Mouse (Mus musculus) megakaryocyte, embryonic 14.5 days (primary cell): ENCODE measurements at regions not wholly inside any gene's neighbourhood (a gene's known extent, or its start where the extent isn't known, plus 50 kb on each side); places are given as distances from the start of the nearest gene placed in this dataset.
A peak's percentile ranks its signal among the peaks of the same experiment; 100 is the strongest.

ENCODE experiments used
- H3K27me3 ChIP-seq: replicated peaks from 2 replicates; pipeline ENCODE3; 2012; ENCODE audit warnings: inconsistent platforms
- H3K36me3 ChIP-seq: replicated peaks from 2 replicates; pipeline ENCODE3; 2012; ENCODE audit warnings: low read length, inconsistent platforms, mixed read lengths
- H3K4me1 ChIP-seq: 2 replicates; pipeline ENCODE4 v1.6.1; 2012; ENCODE audit warnings: inconsistent platforms
- H3K4me3 ChIP-seq: replicated peaks from 2 replicates; pipeline ENCODE3; 2012; ENCODE audit warnings: moderate library complexity, mild to moderate bottlenecking, inconsistent platforms
- H3K9me3 ChIP-seq: 2 replicates; pipeline ENCODE4 v1.6.1; 2012; ENCODE audit warnings: inconsistent platforms
- FLI1 ChIP-seq: IDR thresholded peaks from 2 replicates; pipeline ENCODE4 v1.6.1; 2012; ENCODE audit warnings: low read length, inconsistent platforms, mixed read lengths
- GATA1 ChIP-seq: IDR thresholded peaks from 3 replicates; pipeline ENCODE4 v1.6.1; 2012; ENCODE audit warnings: mixed read lengths, low read length, inconsistent platforms, borderline replicate concordance

- no peak for TF ChIP-seq GATA1
- TF ChIP-seq FLI1: no peak
- no peaks in the 10 kb centered on the region for H3K36me3 ChIP-seq
- no peak overlapping the region for H3K4me3 ChIP-seq
- H3K9me3 ChIP-seq: peaks cover 5% of the 10 kb centered on the region; the same call in 1 of the 2 replicates
- H3K4me1 ChIP-seq: no peaks in the 10 kb centered on the region
- H3K27me3 ChIP-seq: no peaks in the 10 kb centered on the region
Observed at GRCm38 (mm10) chr8:89541231-89541630, 497.3 kb upstream of the Sall1 start.

GRCm38 (mm10) chr8:89534605-89535004, 490.6 kb upstream of the Sall1 start:
- H3K27me3 ChIP-seq: no peaks in the 10 kb centered on the region
- no peaks in the 10 kb centered on the region for H3K36me3 ChIP-seq
- H3K9me3 ChIP-seq: peaks cover 3% of the 10 kb centered on the region
- TF ChIP-seq GATA1 (no peak), FLI1 (no peak)
- H3K4me1 ChIP-seq: no peaks in the 10 kb centered on the region
- no peak overlapping the region for H3K4me3 ChIP-seq

GRCm38 (mm10) chr8:89525041-89525440, 481.1 kb upstream of the Sall1 start:
- no peaks in the 10 kb centered on the region for H3K4me1 ChIP-seq
- H3K27me3 ChIP-seq: no peaks in the 10 kb centered on the region
- H3K4me3 ChIP-seq: no peak overlapping the region
- peaks cover 36% of the 10 kb centered on the region for H3K9me3 ChIP-seq
- H3K36me3 ChIP-seq: no peaks in the 10 kb centered on the region
- TF ChIP-seq FLI1 (no peak), GATA1 (no peak)

- Histone ChIP-seq H3K4me1 (no peaks in the 10 kb centered on the region), H3K36me3 (no peaks in the 10 kb centered on the region), H3K9me3 (peaks cover 30% of the 10 kb centered on the region), H3K4me3 (no peak overlapping the region), H3K27me3 (no peaks in the 10 kb centered on the region)
- TF ChIP-seq GATA1: no peak
- TF ChIP-seq FLI1: no peak
Observed at GRCm38 (mm10) chr8:89523336-89523735, 479.4 kb upstream of the Sall1 start.

GRCm38 (mm10) chr8:89516602-89517001, 472.6 kb upstream of the Sall1 start:
- Histone ChIP-seq H3K27me3 (no peaks in the 10 kb centered on the region), H3K9me3 (0 out of 2 replicates have a peak, but pooled peaks cover 1% of the 10 kb centered on the region), H3K36me3 (no peaks in the 10 kb centered on the region), H3K4me1 (no peaks in the 10 kb centered on the region), H3K4me3 (no peak overlapping the region)
- no peak for TF ChIP-seq GATA1
- no peak for TF ChIP-seq FLI1

- Histone ChIP-seq H3K27me3 (no peaks in the 10 kb centered on the region), H3K36me3 (no peaks in the 10 kb centered on the region), H3K9me3 (0 out of 2 replicates have a peak, but pooled peaks cover 6% of the 10 kb centered on the region), H3K4me1 (no peaks in the 10 kb centered on the region), H3K4me3 (no peak overlapping the region)
- TF ChIP-seq GATA1: no peak
- no peak for TF ChIP-seq FLI1
Observed at GRCm38 (mm10) chr8:89514270-89514669, 470.3 kb upstream of the Sall1 start.

- Histone ChIP-seq H3K27me3 (no peaks in the 10 kb centered on the region), H3K9me3 (peaks cover 23% of the 10 kb centered on the region), H3K4me1 (no peaks in the 10 kb centered on the region), H3K36me3 (no peaks in the 10 kb centered on the region), H3K4me3 (no peak overlapping the region)
- TF ChIP-seq FLI1 (no peak), GATA1 (no peak)
Observed at GRCm38 (mm10) chr8:89507639-89508038, 463.7 kb upstream of the Sall1 start.

- no peaks in the 10 kb centered on the region for H3K27me3 ChIP-seq
- no peaks in the 10 kb centered on the region for H3K4me1 ChIP-seq
- peaks cover 32% of the 10 kb centered on the region for H3K9me3 ChIP-seq
- H3K36me3 ChIP-seq: no peaks in the 10 kb centered on the region
- TF ChIP-seq GATA1 (no peak), FLI1 (no peak)
- no peak overlapping the region for H3K4me3 ChIP-seq
Observed at GRCm38 (mm10) chr8:89503545-89504234, 459.7 kb upstream of the Sall1 start.

- Histone ChIP-seq H3K36me3 (no peaks in the 10 kb centered on the region), H3K27me3 (no peaks in the 10 kb centered on the region), H3K9me3 (peaks cover 31% of the 10 kb centered on the region), H3K4me1 (no peaks in the 10 kb centered on the region), H3K4me3 (no peak overlapping the region)
- no peak for TF ChIP-seq FLI1
- TF ChIP-seq GATA1: no peak
Observed at GRCm38 (mm10) chr8:89503030-89503429, 459.1 kb upstream of the Sall1 start.

GRCm38 (mm10) chr8:89501756-89502155, 457.8 kb upstream of the Sall1 start:
- peaks cover 30% of the 10 kb centered on the region for H3K9me3 ChIP-seq
- TF ChIP-seq GATA1 (no peak), FLI1 (no peak)
- H3K4me3 ChIP-seq: no peak overlapping the region
- no peaks in the 10 kb centered on the region for H3K27me3 ChIP-seq
- H3K36me3 ChIP-seq: no peaks in the 10 kb centered on the region
- no peaks in the 10 kb centered on the region for H3K4me1 ChIP-seq

- Histone ChIP-seq H3K36me3 (no peaks in the 10 kb centered on the region), H3K4me3 (peak overlapping the region; percentile 40), H3K4me1 (no peaks in the 10 kb centered on the region), H3K9me3 (peaks cover 40% of the 10 kb centered on the region), H3K27me3 (no peaks in the 10 kb centered on the region)
- TF ChIP-seq FLI1 (no peak), GATA1 (no peak)
Observed at GRCm38 (mm10) chr8:89499831-89500230, 455.9 kb upstream of the Sall1 start.
